Mouse (Mus musculus) layer of hippocampus, postnatal 10 days (tissue): ENCODE results near the gene Ndufs8. TPM values are rescaled to one million over a fixed set of nuclear protein-coding genes. Genes with fewer than 3 reads are reported as not detected.

Source experiments
- DNase-seq, 2 experiments: peaks; one replicate each; pipeline ENCODE4 v3.0.0; 2021; ENCODE audit warnings: low spot score in 2 of 2
- total RNA-seq, 2 experiments: library from RNA; stranded (reverse); gene quantifications; 2 replicates each; pipeline ENCODE4 v1.2.3; 2021

The Ndufs8 gene
- total RNA-seq, 2 experiments from 2014 or later: 134 to 139 TPM

DNA sequence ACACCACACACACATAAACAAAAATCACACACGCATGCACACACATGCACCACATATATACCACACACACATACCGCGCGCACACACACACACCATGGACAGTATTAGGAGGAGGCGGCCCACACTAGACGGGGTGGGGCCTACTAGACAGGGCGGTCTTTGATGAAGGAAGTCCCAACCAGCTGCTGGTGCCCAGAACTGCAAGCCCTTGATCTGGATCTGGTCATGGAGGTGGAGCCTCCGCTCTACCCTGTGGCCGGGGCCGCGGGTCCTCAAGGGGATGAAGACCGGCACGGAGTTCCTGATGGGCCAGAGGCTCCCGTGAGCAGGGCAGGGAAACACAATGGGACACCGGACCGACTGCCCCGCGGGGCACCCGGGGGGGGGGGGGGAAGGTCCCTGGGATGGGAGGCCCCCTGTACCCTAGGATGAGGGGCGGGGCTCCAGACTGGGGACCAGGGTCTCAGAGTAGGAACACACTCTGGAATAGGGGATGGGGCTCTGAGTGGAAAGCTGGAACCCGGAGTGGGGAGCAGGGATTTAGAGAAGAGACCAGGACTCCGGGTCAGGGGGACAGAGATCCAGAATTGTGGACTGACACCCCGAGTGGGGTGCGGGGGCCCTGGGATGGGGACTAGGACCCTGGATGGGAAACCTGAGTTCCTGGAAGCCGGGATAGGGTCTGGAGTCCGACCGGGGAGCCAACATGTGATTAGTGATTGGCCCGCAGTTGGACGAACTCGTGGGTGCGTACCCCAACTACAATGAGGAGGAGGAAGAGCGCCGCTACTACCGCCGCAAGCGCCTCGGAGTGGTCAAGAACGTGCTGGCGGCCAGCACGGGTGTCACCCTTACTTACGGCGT is 22.7 kb upstream of the Ndufs8 start, which contains the start of gene Unc93b1:
Gene Unc93b1 (plus strand): TSS at position 155 of the 864 bp plus-strand sequence.
- DNase-seq: peak in 1 of 2 experiments; percentile 44

DNA sequence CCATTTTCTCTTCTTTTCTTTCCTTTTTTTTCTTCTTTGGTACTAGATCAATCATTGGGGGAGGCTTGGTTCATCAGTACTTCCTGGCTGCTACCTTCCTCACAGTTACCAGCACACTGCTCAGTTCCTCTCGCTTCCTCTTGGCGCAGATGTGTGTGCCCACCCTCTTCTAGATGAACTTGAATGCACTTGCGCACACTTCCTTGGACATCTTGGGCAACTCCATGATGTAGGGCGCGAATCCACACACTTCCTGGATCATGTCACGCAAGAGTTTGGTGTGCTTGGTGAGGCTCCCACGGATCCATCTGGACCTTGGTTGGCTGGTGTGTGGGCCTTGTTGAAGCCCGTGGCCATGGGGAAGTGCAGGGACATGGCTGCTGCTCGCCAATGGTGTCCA is 19.1 kb upstream of the Ndufs8 start:
- no peak for DNase-seq

DNA sequence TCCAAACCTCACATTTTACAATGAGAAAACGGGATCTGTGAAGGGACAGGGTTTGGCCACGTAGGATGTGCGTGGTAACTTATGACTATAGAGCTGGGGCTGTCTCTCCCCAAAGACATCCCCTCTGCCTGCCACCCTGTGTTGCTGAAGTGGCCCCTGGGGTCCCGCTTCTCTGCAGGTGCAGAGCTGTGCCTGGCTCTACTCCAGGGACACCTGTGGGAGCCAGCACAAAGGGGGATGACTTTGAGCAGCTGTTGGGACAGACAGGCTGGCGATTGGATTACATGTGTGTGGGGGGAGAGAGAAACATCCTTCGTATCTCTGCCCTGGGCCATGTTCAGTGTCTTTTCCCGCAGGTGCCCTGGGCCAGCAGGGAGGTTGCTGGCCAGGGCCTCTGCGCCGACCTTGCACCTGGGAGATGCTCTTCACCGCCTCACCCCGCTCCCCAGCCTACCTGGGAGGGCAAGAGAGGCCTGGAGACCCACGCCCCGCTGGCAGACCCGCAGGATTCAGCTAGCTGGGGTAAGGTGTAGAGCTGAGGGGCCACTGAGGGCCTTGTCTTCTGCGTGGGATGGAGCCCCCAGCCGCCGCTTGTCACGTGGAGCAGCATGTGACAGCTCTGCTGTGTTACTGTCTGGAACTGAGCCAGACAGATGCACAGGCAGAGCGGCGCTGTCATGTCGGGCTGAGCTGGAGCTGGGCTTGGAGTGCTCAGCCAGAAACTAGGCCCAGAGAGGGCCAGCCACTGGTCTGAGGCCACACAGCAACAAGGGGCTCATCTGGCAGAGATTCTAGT is 17.9 kb upstream of the Ndufs8 start:
- no peak for DNase-seq

DNA sequence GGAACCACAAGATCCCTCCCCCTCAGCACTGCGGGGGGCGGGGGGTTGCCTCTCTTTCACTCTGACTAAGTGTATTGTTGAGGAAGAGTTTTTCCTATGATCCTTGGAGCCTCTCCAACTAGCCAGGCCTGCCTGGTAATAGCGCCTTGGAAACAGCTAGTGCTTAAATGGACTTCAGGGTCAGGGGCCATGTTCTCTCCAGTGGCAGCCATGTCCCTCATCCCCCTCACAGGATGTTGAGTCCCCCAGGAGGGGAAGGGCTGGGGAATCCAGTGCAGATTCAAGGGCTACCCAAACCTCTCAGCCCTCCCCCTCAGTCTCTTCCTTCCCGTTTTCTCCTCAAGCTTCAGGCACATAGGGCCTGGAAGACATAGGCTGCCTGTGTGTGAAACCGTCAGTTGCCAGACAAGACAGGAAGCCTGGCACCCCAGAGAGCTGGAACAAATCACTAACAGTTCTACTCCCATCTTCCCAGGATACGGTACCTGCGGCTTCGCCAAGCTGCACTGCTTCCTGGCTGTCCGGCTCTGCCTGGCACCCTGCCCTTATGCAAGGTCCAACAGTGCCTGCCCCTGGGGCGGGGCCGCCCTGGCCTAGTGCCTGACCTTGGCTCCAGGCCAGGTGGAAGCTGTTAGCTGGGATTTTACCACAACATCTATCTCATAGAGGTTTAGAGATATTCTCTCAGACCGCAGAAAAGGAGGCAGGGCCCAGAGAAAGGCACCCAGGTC is 16.8 kb upstream of the Ndufs8 start, which contains the start of gene Aldh3b1:
Gene Aldh3b1 (minus strand): TSS at position 598 of the 731 bp plus-strand sequence.
- DNase-seq: peak; percentile 74 to 80

DNA sequence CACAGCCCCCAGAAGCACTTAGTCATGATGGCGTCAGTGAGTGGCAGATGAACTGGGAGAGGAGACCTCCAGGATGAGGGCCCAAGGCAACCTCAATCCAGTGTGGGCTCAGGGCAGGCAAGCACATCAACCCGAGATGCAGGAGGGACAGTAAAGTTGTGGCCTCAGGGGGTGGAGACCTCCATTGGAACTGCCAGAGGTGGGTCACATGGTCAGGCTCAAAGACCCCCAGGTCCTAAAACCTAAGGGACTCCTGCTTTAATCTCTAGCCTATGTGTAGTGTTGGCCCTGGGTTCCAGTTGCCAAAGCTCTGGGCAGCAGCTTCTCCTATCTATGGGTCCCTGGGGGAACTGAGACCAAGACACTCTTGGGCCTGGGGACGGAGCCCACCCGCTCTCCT is 16.2 kb upstream of the Ndufs8 start:
- DNase-seq: no peak

DNA sequence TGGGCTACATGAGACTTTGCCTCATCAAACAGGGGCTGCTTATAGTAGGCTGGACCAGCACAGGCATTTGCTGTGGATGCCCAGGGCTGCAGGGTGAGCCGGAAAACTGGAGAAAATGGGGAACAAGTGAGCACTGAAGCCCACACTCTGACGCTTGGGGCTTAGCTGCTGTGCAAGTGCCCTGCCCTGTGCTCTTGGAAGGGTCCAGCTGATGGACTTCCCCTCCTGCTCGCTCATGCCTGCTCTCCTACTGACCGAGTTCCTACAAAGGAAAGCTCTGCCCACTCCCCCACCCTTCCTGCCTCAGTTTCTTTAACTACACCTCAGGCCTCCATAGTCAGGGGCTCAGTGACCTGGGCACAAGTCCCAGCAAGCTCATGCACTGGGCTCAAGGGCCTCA is 15.4 kb upstream of the Ndufs8 start:
- no peak for DNase-seq

DNA sequence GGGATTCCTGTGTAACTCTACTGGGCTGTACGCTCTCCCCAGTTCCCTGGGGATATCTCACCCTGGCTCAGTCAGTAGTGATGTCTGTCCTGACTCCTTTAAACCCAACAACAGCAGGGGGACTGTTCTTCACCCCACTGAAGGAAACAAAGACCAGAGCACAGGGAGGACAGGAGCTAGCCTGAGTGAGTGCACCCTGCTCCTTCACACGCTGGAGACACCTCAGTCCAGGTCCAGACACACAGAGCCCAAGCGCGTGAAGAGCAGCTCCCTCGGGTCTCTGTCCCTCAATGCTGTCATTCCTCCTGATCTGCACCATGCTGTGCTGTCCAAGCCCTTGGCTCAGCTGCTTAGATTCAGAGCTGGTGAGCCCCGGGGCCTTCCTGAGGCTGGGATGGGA is 14.1 kb upstream of the Ndufs8 start:
- no peak for DNase-seq

DNA sequence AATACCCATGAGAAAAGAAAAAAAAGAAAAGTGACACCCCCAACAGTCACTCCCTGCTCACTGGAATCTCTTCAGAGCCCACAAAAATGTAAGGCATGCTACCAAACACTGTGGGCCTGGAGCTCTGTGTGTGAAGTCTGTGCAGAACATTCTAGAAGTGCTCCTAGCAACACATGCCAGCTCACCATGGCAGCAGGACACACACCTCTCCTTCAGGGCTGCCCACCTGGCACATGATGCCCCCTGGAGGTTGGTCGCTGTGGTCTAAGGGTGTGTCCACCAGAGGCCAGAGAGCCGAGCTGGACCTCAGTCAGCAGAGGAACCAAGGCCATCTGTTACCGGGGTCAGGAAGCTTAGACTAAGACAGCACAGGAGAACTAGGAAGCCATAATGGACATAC is 13.7 kb upstream of the Ndufs8 start:
- no peak for DNase-seq

DNA sequence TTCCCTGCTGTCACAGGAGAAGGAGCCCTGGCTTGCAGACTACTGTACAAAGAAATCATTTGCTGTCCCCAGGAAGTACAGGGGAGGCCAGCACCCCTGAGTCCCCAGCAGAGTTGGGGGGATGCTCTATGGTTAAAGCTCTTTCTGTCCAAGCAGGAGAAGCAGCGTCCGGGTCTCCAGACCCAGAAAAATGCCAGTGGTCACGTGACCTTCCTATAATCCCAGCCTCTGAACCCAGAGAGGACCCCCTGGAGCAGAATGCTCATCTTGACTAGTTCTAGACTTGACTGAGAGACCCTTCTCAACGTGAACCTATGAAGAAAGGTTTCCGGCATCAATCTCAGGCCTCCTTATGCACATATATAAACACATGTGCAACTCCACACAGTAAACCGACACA is 13.3 kb upstream of the Ndufs8 start:
- DNase-seq: no peak

DNA sequence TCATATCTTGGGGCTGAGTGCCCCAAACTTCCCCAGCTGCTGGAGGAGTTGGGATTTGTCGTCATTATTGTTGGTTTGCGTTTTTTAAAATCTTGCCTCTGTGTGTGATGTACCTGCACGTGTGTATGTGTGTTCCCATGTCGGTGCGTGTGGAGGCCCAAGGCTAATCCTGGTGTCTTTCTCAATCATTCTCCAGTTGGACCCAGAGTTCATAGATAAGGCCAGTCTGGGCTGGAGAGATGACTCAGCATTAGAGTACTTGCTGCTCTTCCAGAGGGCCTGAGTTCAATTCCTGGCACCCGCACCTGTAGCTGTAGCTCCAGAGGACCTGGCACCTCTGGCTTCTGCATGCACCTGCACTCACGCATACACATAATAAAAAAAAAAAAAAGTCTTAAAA is 12.3 kb upstream of the Ndufs8 start:
- no peak for DNase-seq

DNA sequence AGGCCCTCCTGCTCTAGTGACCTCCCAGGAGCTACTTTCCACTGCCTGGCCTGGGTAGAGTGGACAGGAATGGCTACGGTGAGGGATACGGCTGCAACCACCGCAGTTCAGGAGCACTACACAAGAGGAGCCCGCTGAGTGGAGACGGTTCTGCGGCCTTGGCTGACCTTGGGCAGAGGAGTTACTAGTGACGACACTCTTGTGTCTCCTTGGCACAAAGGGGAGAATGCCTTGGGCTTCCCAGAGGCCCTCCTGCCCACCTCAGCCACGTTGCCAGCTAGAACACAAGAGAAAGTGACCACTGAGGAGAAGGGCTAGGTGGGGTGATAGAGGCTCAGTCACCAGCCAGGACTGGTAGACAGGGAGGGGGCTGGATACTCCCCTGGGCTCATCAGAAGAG is 11.6 kb upstream of the Ndufs8 start:
- no peak for DNase-seq

DNA sequence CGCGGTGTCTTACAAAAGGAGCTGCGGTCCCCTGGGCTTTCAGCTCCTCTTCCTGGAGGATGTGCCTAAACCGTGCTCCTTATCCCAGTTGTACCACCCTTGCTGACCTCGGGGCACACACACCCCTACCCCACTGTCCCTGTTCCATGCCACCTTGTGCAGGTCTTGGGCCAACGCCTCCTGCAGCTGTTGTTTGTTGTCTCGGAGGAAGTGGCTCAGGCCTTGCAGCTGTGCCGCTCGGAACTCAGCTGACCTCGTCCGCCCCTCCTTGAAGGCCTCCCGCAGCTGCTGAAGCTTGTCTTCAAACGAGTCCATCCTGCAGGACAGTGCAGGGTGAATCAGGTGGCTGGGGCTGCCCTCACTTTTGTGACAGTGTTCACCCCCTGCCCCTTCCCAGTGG is 11.0 kb upstream of the Ndufs8 start:
- DNase-seq: no peak

DNA sequence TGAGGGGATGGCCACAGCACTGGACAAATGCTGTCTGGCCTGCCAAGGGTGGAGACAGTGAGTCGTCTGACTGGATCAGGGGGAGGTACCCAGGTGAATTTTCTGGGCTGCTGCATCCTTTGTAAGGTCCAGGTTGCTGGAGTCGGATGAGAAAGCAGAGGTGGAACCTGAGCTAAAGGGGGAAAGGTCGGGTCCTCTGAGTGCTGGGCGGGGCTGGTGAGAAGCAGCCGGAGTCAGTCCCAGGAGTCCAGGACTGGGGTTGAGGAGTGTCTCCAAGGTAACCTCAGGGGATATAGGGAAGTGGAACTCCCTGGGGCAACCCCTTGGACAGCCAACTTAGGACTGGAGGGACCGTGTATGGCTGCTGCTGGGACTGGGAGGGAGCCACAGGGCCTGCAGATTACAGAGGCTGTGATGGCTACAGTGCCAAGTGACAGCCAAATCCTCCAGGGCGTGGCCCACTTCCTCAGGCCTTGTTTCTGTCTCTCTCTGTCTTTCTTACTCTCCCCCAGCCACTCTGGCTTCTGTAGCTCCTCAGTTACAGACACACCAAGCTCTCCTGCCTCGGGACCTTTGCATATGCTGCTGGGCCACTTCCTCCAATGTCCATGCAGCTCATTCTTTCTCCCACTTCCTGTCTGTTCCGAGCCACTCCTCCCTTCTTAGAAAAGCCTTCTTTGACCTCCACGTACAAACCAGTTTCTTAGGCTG is 10.2 kb upstream of the Ndufs8 start:
- no peak for DNase-seq

DNA sequence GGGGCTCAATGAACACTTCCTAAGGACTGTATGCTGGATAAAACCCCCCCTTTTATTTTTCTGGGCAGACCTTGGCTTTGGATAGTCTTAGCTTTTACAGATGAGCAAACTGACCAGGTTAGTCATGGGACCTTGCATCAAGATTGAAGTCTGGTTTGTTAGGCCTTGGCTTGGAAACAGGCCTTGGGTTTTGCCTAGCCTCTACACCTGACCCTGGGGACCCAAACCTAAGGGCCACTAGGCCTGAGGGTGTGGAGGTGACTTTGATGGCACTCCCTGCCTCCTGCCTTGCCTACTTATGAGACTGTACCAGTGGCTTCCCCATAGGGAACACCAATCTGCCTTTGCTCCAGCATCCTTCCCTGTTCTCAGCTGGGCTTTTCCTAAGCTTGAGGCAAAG is 7.4 kb upstream of the Ndufs8 start:
- DNase-seq: no peak

DNA sequence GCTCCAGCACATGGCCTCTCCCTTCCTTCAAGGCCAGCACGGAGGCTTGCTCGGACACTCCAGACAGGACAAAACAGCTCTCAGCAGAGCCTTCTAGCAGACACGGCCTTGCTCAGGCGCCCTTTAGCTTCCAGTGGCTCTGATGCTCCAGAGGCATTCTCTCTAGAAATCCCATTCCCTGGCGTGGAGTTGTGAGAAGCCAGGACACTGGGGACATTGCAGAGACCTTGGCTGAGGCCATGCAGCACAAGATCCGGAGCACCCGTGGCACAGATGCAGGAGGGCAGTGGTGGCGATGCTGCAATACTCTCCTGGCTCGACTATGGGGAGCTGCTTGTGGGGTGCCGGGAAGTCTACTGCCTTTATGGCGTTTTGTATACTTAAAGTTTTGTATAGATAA is 4.2 kb upstream of the Ndufs8 start:
- DNase-seq: no peak

DNA sequence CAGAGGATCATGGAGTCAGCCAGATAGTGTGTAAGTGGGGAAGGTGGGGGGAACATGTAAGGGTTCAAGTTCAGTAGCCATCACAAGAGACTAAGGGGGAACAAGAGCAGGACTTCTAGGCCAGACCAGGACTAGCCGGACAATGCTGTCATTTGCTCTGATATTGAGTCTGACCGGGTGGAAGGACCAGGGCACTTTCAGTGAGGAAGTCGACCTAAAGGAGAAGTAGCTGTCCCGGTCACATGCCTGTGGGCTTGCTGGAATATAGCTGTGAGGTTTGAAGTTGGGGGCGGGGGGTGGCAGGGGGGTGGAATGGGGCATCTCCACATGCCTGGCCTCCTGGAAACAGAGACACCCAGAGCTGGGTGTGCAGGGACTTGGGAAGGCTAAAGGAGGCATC is 2.0 kb upstream of the Ndufs8 start:
- DNase-seq: no peak

DNA sequence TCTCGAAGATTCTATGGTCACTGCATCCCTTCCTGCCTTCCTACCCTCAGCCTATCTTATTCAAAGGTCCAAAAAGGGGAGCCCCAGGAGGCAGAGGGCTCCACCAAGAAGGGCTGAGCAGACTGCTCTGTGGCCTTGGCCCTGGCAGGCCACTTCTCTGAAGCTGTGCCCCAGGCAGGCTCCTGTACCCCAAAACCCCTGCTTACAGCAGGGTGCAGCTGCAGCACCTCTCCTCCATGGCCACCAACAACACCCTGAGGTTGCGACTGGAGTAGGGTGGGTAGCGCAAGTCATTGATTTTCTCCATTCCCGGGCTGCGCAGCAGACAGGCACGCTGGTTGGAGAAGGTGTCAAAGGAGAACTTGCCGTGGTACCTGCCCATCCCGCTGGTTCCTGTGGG is 1.1 kb upstream of the Ndufs8 start:
- no peak for DNase-seq

DNA sequence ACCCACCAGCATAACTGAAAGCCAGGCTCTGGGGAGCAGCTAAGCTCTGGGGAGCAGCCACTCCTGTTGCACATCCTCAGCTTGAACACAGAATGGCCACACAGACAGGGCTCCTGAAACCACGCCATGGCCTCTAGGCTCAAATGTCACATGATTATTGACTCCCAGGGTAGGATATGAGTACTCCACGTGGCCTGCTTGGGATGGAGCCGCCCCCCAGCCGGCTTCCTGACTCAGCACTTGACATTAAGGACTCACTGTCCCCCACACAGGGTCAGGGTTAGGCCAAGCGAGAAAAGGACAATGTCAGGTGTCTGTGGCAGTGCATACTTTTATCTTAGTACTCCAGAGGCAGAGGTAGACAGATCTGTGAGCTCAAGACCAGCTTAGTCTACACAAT is 2.4 kb downstream of the Ndufs8 start:
- DNase-seq: no peak

DNA sequence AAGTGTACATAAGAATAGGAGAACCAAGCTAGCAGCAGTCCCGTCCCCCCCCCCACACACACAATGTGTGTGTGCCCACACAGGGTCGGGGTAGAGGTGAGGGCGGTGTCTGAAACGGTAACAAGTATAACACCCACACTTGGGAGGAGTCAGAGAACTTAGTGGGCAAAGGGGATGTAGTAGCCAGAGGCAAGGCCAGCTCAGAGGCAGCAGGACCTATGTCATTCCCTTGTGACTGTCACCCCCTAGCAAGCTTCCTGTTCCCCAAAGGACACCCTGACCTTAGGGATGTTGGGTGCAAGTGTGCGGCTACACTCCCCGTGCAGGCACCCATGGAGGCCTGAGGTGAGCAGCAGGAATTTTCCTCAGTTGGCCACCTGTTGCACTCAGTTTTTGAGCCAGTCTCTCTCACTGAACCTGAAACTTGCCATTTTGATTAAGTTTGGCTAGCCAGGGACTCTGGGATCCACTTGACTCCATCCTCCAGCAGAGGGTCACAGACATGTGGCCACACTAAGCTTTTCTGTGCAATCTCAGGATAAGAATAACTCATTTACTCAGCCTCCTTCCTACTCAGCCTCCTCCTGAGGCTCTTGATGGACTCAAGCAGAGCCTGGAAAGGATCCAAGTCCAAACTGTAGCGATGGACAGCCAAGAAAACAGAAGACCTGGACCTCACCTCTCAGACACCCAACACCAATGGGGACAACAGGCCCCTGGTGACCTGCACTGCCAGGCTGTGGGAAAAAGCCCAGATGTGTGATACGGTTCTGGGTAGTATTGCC is 4.5 kb downstream of the Ndufs8 start:
- DNase-seq: no peak
